ENCODE assay signal across 8 mouse cellular contexts in genomic region chr14:34311021-34311631, GRCm38 (mm10). TPM values are rescaled to one million over a fixed set of nuclear protein-coding genes. Genes with fewer than 3 reads are reported as not detected.
DNase-seq lines count a peak whose midpoint lies in the region; ATAC-seq lines count a peak whose summit lies in the region.

No protein-coding gene starts in this region.

- 0% methylated on average over 40 of the region's 47 CpGs for WGBS in forebrain, embryonic 14.5 days

- no peaks in the 10 kb centered on the region for H3K9me3 ChIP-seq in forebrain, embryonic 14.5 days (replicated peaks; ENCODE audit: control insufficient read depth, low read length)

- peaks cover 21% of the 10 kb centered on the region for H3K4me1 ChIP-seq in forebrain, embryonic 14.5 days (ENCODE audit: control insufficient read depth, insufficient read depth, low read length)

- intact Hi-C loops in heart, postnatal 14 days (cut with DNase I), result loop anchor here (5.0 kb wide), 2 partner anchors 39 to 51 kb away; no protein-coding TSS in a partner anchor

- H3K27me3 ChIP-seq in forebrain, embryonic 14.5 days (replicated peaks; ENCODE audit: control insufficient read depth, insufficient read depth, low read length), result no peaks in the 10 kb centered on the region

- 0 out of 2 replicates have a peak, but pooled peaks cover 3% of the 10 kb centered on the region for H3K36me3 ChIP-seq in forebrain, embryonic 14.5 days (ENCODE audit: control insufficient read depth, insufficient read depth, low read length)

- peak; percentile 31 for ATAC-seq in forebrain, embryonic 14.5 days

- peak overlapping the region; percentile 79 for H3K4me2 ChIP-seq in forebrain, embryonic 14.5 days (ENCODE audit: low read length)

- H3K27ac ChIP-seq in forebrain, embryonic 14.5 days (ENCODE audit: low read depth, low read length), result peak overlapping the region; percentile 92

- H3K9ac ChIP-seq in forebrain, embryonic 14.5 days (ENCODE audit: low read length), result peak overlapping the region; percentile 96

- peak; percentile 23 for DNase-seq in ES-CJ7 (ENCODE audit: low read depth, low spot score)
- DNase-seq in c-Kit-negative CD71-positive TER-119-positive erythroid progenitor cells, embryonic 14.5 days (ENCODE audit: low read depth, low spot score), result peak; percentile 11
- peak; percentile 37 for DNase-seq in forebrain, embryonic 14.5 days (ENCODE audit: low spot score)
- DNase-seq in heart, postnatal 14 days, result peak; percentile 62 to 64
- DNase-seq in kidney, postnatal 4 days, result peak; percentile 63 to 75
- peak; percentile 51 for DNase-seq in lung, postnatal 14 days
- DNase-seq in ovary, postnatal 10 days (ENCODE audit: low spot score), result peak; percentile 28
- peak; percentile 66 for DNase-seq in thymus, postnatal 14 days

- peak overlapping the region; percentile 96 for H3K4me3 ChIP-seq in forebrain, embryonic 14.5 days (ENCODE audit: low read depth, low read length)

RNA-seq across cellular contexts. Expression of gene Glud1, which starts 0.6 kb away (rescaled TPM):
- 84.0 and 94.1 TPM in 2 replicates for polyA plus RNA-seq in forebrain, embryonic 14.5 days (2014; fragmentation: Nextera tagmentation; extraction: Ambion mirVana)
- total RNA-seq in heart, postnatal 14 days (2021), result 100 to 1,000 TPM; 128 to 137 TPM

RNA-seq across cellular contexts. Expression of gene Shld2, which starts 0.8 kb away (rescaled TPM):
- 7.0 and 8.6 TPM in 2 replicates for polyA plus RNA-seq in forebrain, embryonic 14.5 days (2014; fragmentation: Nextera tagmentation; extraction: Ambion mirVana)
- 1 to 10 TPM; 7.2 to 7.6 TPM for total RNA-seq in heart, postnatal 14 days (2021)

RNA-seq across cellular contexts. Expression of gene Fam25c, which starts 44.1 kb away (rescaled TPM):
- polyA plus RNA-seq in forebrain, embryonic 14.5 days (2014; fragmentation: Nextera tagmentation; extraction: Ambion mirVana), result not detected in 2 replicates
- not detected for total RNA-seq in heart, postnatal 14 days (2021)

Comparison
In these comparisons a context has a peak if more than half of its experiments do, and no peak if none do; other contexts are left out.
1. Peak in every context shown above with its lines: DNase-seq, ATAC-seq, H3K4me3 ChIP-seq and H3K27ac ChIP-seq.
2. DNase-seq: peak in every context shown above with its lines; median percentile 69 in kidney, postnatal 4 days; 66 in thymus, postnatal 14 days; 63 in heart, postnatal 14 days; 51 in lung, postnatal 14 days; 37 in forebrain, embryonic 14.5 days; 28 in ovary, postnatal 10 days; 23 in ES-CJ7; 11 in c-Kit-negative CD71-positive TER-119-positive erythroid progenitor cells, embryonic 14.5 days.